Mouse (Mus musculus) thymus, postnatal 4 days (tissue): ENCODE data around the gene Gpalpp1.

Experiments used
- DNase-seq: peaks from one replicate; pipeline ENCODE4 v3.0.0; 2021

The Gpalpp1 gene

DNA sequence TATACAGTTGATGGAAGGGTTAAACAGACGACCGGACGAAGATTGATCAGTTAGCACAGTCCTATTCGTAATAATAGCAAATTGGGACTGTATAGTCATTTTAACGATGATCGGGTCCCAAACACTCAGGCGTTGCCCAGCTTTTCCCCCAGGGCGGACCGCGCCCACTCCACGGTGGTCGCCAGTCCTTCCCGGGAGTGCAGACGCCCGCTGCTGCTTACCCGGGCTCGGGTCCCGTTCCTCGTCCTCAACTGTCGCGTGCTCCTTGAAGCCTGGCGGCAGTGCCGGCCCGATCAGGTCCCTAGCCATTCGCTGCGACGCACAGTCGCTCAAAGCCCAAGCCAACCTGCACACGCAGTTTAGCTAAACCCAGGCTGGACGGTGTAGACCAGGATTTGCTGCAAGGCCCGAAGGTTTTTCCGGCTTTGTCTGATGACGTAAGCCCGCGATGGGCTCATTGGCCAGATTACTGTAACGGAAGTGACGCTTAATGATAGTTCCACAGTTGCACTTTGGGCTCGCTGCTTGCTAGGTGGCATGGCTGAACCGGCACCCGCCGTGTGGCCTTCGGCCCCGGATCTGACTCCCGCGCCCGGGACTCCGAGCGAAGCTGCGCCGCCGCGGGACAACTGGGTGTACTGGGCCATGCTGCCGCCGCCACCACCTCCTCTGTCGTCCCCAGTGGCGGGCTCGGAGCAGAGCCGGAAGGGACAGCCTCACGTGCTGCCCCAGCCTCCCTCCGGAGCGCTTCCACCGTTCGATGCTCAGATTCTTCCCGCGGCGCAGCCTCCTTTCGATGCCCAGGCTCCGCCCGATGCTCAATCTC is at the start of gene Gpalpp1, which contains the start of gene Nufip1:
Gpalpp1 (minus strand) TSS at position 365 of the 826 bp plus-strand sequence.
Nufip1 (plus strand) TSS at position 496 of the 826 bp plus-strand sequence.
- peak; percentile 81 for DNase-seq

DNA sequence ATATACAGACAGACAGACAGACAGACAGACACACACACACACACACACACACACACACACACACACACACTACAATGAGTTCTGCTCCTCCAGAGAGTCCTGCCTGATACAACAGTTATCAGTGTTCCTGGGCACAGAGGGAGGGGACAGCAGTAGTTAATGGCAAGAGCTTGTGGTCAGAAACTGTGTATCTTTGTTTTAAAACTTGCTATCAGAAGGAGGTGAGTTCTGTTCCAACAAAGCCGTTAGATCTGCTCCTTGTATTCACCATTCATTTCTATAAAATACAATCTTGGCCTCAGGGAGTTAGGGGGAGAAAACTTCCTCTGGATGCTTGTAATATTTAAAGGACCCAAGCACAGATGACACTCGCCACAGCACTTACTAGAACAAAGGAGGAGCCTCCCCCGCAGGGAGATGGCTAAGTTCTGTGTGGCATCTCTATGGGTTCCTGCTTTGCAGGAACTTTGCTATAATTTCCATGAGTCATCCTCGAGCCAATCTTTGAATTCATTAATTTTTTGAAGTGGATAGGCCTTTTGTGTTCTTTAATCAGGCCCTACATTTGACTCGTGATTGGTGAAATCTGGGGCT is 47.7 kb upstream of the Gpalpp1 start:
- DNase-seq = no peak

DNA sequence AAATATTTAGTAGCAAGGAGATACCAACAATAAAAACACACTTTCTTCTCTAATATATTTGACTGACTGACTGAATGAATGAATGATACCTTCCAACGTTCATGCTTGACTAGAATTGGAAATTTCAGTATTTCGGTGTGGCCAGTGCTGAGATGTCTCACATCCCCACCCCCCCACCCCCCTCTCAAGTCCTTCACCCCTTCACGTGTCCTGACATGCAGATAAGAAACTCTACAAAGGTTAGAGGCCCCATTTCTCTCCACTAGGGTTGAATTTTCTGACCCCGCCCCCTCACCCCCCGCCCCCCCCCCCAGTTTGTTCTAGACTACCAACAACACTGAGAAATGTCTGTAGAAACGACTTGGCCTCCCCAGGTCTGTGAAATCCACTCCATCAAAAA is 43.3 kb upstream of the Gpalpp1 start:
- no peak for DNase-seq

DNA sequence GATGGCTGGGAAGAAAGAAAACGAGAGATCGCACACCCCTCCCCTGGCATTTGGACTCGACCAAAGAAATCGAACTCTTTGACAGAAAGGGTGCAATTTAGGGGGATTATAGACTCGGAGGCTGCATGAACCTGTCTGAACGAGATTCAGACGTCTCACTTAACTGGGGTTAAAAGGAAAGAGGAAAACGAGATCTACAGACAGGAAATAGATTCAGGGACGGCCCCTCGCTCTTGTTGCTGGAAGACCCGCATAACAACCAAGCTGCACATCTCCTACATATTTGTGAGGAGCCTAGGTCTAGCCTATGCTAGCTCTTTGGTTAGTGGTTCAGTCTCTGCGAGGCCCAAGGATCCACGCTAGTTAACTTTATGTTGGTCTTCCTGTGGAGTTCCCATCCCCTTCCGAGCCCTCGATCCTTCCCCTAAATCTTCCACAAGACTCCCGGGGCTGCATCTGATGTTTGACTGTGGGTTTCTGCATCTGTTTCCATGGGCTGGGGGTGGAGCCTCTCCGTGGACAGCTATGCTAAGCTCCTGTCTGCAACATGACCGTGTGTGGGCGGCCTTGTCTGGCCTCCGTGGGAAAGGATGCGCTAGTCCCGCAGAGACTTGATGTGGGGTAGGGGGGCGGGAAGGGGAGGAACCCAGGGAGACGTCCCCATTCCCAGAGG is 42.6 kb upstream of the Gpalpp1 start:
- DNase-seq = peak; percentile 49

DNA sequence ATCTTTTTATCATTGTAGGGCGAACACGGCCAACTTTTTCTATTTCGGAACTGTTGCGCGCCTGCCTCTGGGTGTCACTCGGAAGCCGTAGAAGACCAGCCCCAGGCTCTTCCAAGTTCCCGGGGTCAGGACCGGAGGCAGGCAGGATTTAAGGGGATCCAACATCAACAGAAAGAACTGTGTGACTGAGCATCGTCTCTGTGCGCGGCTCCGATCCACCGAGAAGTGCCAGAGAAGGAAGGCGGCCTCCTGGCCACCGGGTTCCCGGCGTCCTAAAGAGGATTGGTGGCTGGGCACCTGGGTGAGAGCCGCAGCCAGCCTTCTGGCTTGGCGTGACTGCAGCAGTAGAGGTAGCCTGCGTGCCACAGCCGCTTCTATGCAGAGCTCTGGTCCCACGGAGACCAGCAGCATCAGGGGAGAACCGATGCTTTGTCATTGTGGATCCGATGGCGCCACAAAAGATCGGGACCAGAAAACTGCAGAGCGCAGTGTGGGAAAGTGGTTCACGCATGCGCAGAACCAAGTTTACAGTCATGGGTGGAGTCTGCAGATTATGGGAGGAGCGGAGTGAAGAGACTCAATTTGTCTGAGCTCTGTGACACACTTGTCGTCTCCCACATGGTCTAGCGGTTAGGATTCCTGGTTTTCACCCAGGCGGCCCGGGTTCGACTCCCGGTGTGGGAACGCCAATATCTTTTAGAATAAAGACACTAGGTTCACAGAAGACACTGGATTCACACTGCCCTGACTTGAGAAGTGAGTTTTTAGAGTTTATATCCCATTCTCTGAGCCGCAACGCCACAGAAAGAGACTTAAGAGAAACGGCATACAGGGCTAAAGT is 41.8 kb upstream of the Gpalpp1 start:
- DNase-seq = peak; percentile 93

DNA sequence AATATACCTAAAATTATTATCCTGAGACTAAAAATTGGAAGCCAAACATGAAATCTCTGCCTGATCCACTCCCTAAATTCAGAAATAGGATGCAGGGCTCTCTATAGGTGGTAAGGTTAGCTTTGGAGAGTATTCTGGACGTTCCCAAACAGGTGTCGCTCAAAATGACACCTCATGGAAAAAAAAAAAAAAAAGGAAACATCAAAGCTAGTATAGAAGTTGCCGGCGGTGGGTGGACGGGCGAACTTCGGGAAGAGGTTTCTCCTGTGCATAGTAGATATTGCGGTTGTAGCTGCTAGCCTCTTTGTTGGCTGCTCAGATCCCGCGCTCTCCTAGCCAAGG is 41.2 kb upstream of the Gpalpp1 start:
- no peak for DNase-seq

DNA sequence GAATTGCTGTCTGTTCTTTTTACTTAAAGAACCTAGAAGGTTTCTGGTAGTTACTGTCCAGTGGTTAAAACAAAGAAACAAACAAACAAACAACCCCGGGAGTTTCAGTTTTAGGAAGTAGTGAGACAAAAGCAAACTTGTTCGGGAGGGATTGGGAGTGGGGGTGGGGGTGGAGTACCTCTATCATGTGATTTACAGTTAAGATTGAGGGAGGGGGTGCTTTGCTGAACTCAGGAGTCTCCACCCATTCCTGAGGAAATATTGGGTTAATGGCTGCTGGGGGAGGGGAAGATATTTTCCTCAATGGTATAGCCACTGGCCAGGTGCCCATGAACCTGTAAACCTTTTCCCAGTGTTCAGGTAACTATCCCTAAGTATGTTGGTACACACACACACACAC is 40.5 kb upstream of the Gpalpp1 start:
- no peak for DNase-seq

DNA sequence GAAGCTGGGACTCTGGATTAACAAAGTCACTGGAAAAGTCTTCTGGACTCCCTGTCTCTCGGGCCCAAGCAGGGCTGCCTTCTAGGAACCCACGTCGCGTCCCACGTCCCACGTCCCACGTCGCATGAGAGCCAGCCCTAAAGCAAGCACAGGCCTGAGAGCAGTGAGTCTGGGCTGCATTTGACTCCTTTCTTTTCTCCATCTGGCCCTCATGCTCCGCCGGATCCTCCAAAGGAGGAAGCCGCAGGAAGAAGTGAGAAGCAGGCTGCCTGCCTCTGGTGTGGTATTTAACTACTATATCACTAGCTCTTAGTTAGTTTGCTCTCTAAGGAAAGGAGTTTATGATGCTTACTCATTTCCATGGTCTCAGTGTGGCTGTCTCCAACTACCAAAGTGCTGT is 39.9 kb upstream of the Gpalpp1 start:
- DNase-seq = no peak

DNA sequence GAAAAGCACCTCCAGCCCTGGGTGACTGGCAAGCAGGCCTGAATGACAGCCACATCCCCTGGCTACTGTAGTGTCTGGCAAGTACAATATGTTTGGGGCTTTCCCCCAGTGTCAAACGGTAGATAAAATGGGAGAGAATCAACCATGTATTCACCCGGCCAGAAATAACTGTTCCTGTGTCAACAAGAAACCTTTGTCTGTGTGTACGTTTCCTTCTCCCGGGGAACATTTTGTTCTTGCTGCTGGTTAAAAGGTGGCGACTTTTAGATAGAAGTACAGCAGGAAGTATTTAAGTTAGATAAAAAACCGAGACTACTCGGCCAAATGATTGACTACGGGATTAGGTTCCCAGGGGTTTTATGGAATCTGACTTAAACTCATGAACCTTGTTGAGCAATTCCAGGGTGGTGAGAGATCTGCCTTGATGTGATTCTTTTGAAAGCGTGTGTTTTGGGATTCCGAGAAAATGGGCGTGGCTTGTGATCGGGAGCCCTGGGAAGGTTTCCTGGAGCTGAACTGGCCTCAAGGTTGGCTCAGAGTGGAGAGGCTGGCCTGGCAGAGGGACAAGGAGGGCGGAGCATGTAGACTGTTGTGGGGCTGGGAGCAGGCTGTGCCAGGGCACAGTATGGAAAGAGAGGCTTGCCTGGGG is 39.1 kb upstream of the Gpalpp1 start:
- DNase-seq = peak; percentile 17

DNA sequence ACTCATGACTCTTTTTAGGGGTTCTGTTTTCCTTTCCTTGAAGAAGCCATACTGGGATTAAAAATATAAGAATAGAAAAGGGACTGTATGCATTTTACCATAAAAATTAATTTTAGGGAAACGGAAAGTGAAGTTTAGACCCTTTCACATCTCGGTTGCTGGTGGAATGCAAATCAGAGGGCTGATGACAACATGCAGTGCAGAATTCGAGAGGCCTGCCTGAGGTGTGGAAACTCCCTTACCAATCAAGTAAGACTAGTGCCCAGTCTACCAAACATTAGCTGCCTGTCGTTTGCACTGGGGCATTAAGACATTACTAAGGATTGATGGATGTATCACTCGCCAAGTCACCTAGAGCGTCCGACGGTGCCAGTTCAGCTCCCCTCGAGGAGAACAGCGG is 37.7 kb upstream of the Gpalpp1 start:
- DNase-seq = no peak

DNA sequence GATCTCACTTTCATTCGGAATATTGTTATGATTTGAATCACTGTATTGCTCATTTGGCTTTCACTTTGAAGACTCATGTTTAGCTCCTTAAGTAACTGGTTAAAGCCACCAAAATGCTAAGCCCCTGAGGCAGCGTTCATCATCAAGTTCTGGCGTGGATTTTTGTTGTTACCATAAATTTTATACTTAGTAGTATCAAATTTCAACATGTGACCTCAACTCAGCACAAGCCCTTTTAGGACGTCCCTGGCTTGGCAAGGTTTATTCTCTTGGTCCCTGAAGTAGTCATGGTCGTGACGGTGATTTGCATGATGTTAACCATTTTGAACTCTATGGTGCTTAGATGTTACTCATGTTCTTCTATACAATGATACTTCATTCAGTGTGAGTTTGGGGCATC is 36.5 kb upstream of the Gpalpp1 start:
- DNase-seq = no peak

DNA sequence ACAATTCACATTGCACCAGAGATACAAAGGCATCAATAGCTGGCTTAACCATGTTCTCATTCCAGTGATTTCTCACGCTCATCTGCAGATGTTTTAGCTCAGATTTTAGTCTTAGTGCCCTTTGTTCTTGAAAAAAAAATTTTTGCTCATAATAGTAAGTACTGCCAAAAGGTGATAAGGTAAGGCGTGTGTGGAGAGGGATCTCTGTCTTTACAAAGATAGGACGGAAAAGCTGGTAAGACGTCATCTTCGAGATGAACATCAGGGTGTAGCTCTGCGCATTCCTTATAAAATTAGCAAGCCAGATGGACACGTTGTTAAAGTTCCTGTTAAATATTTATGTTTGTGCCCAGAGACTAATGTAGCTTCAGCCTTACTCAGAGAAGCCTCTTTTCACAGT is 35.3 kb upstream of the Gpalpp1 start:
- no peak for DNase-seq

DNA sequence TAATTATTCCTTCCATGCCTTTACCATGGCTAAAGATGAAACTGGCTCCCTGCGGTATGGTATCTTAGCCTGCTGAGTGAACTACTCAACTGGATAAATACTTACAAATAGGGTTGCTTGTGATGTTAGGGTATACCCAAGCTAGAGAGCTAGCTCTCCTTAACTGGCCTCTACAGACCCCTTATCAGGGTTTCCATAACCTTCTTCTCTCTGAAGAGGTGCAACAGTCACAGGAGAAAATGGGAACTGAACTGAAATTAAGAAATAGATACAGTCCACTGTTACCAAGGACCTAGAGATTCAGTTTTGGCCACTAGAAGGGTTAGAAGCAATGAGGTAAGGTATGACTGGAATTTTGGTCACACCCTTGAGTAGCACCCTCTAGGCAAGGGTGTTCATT is 34.7 kb upstream of the Gpalpp1 start:
- DNase-seq = no peak

DNA sequence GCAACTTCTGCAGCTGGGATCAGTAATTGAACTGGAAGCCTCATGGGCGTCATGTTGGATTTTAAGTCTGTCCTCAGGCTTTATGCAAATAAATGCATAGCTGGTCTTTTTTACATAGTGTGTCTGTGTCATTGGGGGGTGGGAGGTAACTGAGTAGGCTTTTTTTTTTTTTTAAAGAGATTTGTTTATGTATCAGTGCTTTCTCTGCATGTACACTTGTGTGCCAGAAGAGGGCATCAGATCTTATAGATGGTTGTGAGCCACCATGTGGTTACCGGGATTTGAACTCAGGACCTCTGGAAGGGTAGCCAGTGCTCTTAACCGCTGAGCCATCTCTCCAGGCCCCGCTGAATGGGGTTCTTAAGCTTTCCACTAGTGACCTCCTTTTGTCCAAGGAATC is 24.4 kb upstream of the Gpalpp1 start:
- DNase-seq = no peak

DNA sequence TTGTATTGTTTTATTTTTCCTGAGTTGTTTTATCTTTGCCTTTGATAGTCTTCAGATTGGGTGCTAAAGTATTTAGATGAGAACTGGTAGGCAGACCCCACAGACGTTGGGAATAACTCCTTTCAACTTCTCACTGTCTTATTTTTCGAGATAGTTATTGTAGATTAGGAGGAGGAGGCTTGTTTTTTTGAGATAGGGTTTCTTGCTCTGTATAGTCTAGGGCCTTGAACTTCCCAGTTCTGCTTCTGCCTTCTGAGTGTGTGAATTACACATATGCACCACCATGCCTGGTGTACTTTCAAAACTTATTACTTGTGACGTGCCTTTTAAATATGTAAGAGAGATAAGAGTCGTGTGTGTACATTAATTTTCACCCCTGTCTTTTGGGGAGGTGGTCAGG is 17.6 kb upstream of the Gpalpp1 start:
- DNase-seq = no peak

DNA sequence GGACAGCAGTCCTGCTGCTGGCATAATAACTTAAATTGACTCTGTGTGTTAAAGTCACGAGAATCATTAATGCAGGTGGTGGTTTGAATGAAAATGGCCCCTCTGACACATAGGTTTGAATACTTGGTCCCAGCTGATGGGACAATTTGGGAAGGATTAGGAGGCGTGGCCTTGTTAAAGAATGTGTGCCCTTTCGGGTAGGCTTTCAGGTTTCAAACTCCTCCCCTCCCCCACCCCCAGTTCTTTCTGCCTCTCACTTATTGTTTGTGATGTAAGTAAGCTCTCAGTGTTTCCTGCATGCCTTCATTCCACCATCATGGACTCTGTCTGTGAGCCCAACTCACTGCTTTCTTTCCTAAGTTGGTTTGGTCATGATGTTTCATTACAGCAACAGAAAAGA is 16.8 kb upstream of the Gpalpp1 start:
- DNase-seq = no peak

DNA sequence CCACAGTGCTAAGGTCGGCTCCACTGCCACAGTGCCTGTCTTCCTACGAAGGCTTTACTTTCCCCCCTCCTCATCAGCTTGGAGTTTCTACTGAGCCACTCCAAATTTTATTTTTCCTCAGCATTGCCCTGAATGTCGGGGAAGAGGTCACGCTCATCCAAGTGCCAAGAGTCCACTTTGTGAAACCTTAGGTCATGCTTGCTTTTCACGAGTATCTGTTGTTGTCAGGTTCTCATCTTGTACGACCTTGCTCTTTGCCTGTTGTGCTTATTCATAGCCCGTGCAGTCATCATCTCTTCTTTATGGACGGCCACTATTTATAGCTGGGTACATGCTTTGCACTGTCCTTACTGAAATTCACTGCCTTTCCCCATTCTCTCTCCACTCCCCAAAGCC is 12.1 kb upstream of the Gpalpp1 start:
- no peak for DNase-seq

DNA sequence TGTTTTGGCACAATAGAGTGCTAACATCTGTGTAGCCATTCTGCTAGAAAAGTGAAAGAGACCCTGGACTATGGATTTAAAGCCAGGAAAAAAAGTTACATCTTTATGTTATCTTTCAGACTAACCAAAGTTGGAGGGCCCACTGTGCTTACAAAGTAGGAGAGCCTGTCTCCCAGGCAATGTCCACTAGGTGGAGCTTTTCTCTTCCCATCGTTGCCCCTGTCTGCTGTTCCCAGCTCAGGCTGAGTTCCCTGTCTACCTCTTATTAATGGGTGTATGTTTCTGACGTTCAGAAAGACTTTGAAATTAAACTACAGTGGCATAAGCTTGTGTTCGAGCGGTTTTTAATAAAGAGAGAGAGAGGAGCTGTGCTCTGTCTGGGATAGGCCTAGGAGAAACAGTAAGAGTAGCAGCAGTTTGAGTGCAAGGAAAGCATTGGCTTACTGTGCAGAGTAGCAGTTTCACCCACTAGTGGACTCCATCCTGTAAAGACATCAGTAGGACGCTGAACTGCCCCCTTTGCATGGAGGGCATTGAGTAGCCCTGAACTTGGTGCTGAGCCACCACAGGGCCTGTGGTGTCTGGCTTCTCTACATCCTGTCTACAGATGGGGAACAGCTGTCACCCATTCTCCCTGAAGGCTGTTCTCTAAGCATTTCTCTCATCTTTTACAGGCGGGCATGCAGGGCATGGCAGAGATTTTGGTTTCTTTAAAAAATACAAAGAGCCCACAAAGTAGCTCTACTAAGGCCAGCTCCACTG is 11.5 kb upstream of the Gpalpp1 start:
- peak; percentile 53 for DNase-seq

DNA sequence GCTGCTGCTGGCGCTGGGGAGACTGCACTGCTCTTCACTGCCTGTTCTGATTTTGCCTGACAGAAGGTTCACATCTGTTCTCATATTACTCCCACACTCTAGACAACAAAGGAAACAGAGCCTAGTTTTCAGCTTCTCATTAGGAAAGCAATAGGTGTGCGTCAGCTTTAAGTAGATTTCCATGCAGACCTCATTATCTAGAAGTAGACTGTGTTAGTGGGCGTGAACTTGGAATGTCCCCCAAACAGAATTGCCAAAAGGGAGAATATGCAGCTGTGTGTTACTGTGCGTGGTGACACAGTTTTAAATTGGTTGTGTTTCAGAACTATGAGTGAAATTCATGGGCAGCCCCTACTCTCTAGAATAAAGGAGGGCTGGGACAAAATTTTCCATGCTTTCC is 9.9 kb upstream of the Gpalpp1 start:
- DNase-seq = no peak

DNA sequence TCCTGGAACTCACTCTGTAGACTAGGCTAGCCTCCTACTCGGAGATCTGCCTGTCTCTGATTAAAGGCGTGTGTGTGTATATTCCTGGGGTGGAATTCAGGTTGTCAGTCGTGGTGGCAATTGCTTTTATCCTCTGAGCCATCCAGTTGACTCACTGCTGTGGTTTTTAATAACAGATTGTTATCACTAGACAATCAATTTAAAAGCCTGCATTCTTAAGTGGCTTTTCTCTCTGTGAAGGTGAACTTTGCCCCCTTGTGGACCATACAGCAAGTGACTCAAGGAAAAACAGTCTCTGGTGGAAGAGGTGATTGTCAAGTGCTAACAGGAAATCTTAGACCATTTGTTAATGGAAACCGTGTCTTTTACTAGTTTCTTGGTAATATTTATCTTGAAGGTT is 8.4 kb upstream of the Gpalpp1 start:
- DNase-seq = peak; percentile 11

DNA sequence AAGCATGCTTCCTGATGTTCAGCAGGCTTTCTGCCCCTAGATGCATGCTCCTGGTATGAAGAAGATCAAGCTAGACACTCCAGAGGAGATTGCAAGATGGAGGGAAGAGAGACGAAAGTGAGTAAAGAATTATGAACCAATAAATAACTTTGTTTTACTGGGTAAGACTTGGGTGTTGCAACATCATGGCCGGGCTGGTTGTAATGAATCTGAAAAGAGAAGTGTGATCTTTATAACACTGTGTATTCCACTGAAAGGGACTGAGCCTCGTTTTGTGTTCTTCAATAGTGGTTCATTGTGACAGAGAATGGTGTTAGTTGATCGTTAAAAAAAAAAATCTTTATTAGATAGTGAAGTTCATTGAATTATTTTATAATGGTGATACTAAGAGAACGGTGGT is 5.2 kb upstream of the Gpalpp1 start:
- DNase-seq = no peak

DNA sequence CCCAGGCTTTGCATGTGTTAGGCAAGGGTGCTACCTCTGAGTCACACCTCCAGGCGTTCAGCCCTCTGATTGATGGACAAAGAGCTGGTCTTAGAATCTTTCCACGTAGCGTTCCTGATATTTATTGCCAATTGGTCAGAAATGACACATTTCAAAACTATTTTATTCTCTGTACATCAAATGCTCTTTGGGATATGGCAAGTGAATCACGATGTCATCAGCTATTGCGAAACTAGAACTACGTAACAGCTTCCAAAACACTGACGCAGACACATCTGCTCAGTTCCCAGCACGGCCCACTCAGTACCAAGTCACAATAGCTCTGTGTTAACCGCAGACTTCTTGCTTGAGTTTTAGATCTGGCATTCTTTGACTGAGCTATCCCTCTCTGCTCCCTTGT is 11.0 kb downstream of the Gpalpp1 start:
- DNase-seq = no peak
